Mouse (Mus musculus): Measurements from ENCODE around the gene H2-DMb2.

DNA sequence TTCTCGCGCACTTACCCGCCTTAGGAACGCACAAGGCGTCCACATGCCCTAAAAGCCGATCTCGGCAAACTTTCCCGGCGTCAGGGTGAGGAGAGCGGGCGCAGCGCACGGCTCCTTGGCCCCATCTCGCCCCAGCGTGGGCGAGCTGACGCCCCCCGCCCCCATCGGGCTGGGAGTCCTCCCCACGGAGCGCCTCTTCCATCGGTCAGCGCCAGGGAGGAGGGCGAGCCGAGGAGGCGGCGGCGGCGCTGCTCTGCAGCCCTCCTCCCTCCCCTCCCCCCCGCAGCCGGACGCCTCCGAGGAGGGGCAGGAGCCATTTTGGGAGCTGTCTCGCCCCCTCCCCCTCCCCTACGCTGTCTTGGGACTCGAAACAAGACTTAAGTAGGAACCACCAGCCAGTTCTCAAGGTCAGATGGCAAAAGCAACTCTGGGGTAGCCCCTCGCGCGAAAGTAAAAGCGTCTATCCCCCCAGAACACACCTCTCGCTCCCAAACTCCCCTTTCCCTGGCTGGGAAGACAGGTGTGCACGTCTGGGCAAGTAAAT is 22.9 kb upstream of the H2-DMb2 start:
- no peak for TF ChIP-seq CTCF (IDR thresholded peaks at IDR 0.05; ENCODE audit: extremely low read depth, insufficient read depth, low read length)
- peak; percentile 34; the same call in 1 of the 2 replicates for TF ChIP-seq POLR2A (IDR thresholded peaks at IDR 0.05; ENCODE audit: extremely low read depth, insufficient read depth, low read length)

All from cortical plate, adult 2 months (tissue).